Mouse (Mus musculus): ENCODE results near the gene Ripor2. TPM values are rescaled to one million over a fixed set of nuclear protein-coding genes. Genes with fewer than 3 reads are reported as not detected.

The Ripor2 gene
- total and polyA plus RNA-seq, 3 experiments = 4.7 to 8.2 (median 7.4) TPM

GRCm38 (mm10) chr13:24576338-24577119 lies 5.5 kb upstream of the Ripor2 start:
- WGBS = 50% methylated on average over 11 of the region's 11 CpGs
- Histone ChIP-seq H3K9ac (ENCODE audit: low read depth, low read length) (no peak overlapping the region), H3K27ac (no peak overlapping the region), H3K4me1 (ENCODE audit: control insufficient read depth, insufficient read depth, low read length) (peaks cover 5% of the 10 kb centered on the region), H3K4me3 (no peak overlapping the region), H3K79me2 (replicated peaks; ENCODE audit: control insufficient read depth, insufficient read depth, low read length) (no peaks in the 10 kb centered on the region), H3K36me3 (ENCODE audit: control insufficient read depth, insufficient read depth, low read length) (no peaks in the 10 kb centered on the region), H3K27me3 (ENCODE audit: control insufficient read depth, insufficient read depth, low read length) (no peaks in the 10 kb centered on the region)
- intact Hi-C loops (cut with DNase I) = no loop called here
- no peak for TF ChIP-seq EP300 (IDR thresholded peaks at IDR 0.05; ENCODE audit: insufficient read depth, low read depth, low read length)
- no peak for TF ChIP-seq POLR2A (IDR thresholded peaks at IDR 0.05; ENCODE audit: insufficient read depth, low read depth, low read length)
- TF ChIP-seq CTCF (IDR thresholded peaks at IDR 0.05) = no peak
- no peak for DNase-seq

GRCm38 (mm10) chr13:24578317-24578716 lies 3.7 kb upstream of the Ripor2 start:
- no peak overlapping the region for H3K4me3 ChIP-seq
- H3K4me1 ChIP-seq (ENCODE audit: control insufficient read depth, insufficient read depth, low read length) = peaks cover 5% of the 10 kb centered on the region
- H3K9ac ChIP-seq (ENCODE audit: low read depth, low read length) = no peak overlapping the region
- no peaks in the 10 kb centered on the region for H3K79me2 ChIP-seq (replicated peaks; ENCODE audit: control insufficient read depth, insufficient read depth, low read length)
- H3K27me3 ChIP-seq (ENCODE audit: control insufficient read depth, insufficient read depth, low read length) = no peaks in the 10 kb centered on the region
- H3K36me3 ChIP-seq (ENCODE audit: control insufficient read depth, insufficient read depth, low read length) = no peaks in the 10 kb centered on the region
- H3K27ac ChIP-seq = no peak overlapping the region
- intact Hi-C loops (cut with DNase I) = no loop called here
- TF ChIP-seq CTCF (IDR thresholded peaks at IDR 0.05) (no peak), POLR2A (IDR thresholded peaks at IDR 0.05; ENCODE audit: insufficient read depth, low read depth, low read length) (no peak), EP300 (IDR thresholded peaks at IDR 0.05; ENCODE audit: insufficient read depth, low read depth, low read length) (no peak)
- no peak for DNase-seq

- Histone ChIP-seq H3K4me1 (ENCODE audit: control insufficient read depth, insufficient read depth, low read length) (peaks cover 3% of the 10 kb centered on the region; the same call in 1 of the 2 replicates), H3K9ac (ENCODE audit: low read depth, low read length) (no peak overlapping the region), H3K27me3 (ENCODE audit: control insufficient read depth, insufficient read depth, low read length) (no peaks in the 10 kb centered on the region), H3K79me2 (replicated peaks; ENCODE audit: control insufficient read depth, insufficient read depth, low read length) (no peaks in the 10 kb centered on the region), H3K27ac (no peak overlapping the region), H3K4me3 (no peak overlapping the region), H3K36me3 (ENCODE audit: control insufficient read depth, insufficient read depth, low read length) (no peaks in the 10 kb centered on the region)
- no peak for TF ChIP-seq EP300 (IDR thresholded peaks at IDR 0.05; ENCODE audit: insufficient read depth, low read depth, low read length)
- no peak for TF ChIP-seq CTCF (IDR thresholded peaks at IDR 0.05)
- TF ChIP-seq POLR2A (IDR thresholded peaks at IDR 0.05; ENCODE audit: insufficient read depth, low read depth, low read length) = no peak
- WGBS = 74% methylated on average over 8 of the region's 8 CpGs
- no peak for DNase-seq
- intact Hi-C loops (cut with DNase I) = no loop called here
These were observed 1.2 kb upstream of the Ripor2 start for GRCm38 (mm10) chr13:24580759-24581158.

- Histone ChIP-seq H3K27ac (no peak overlapping the region), H3K9ac (ENCODE audit: low read depth, low read length) (no peak overlapping the region), H3K79me2 (replicated peaks; ENCODE audit: control insufficient read depth, insufficient read depth, low read length) (no peaks in the 10 kb centered on the region), H3K4me3 (no peak overlapping the region), H3K27me3 (ENCODE audit: control insufficient read depth, insufficient read depth, low read length) (no peaks in the 10 kb centered on the region), H3K36me3 (ENCODE audit: control insufficient read depth, insufficient read depth, low read length) (no peaks in the 10 kb centered on the region), H3K4me1 (ENCODE audit: control insufficient read depth, insufficient read depth, low read length) (no peaks in the 10 kb centered on the region; the same call in 1 of the 2 replicates)
- WGBS = 69% methylated on average over 5 of the region's 5 CpGs
- intact Hi-C loops (cut with DNase I) = no loop called here
- DNase-seq = no peak
- TF ChIP-seq POLR2A (IDR thresholded peaks at IDR 0.05; ENCODE audit: insufficient read depth, low read depth, low read length) = no peak
- no peak for TF ChIP-seq EP300 (IDR thresholded peaks at IDR 0.05; ENCODE audit: insufficient read depth, low read depth, low read length)
- TF ChIP-seq CTCF (IDR thresholded peaks at IDR 0.05) = no peak
These were observed 2.4 kb downstream of the Ripor2 start for GRCm38 (mm10) chr13:24584403-24584802.

- no peaks in the 10 kb centered on the region; the same call in 1 of the 2 replicates for H3K4me1 ChIP-seq (ENCODE audit: control insufficient read depth, insufficient read depth, low read length)
- DNase-seq = no peak
- 83% methylated on average over 6 of the region's 6 CpGs for WGBS
- no peak overlapping the region for H3K4me3 ChIP-seq
- H3K79me2 ChIP-seq (replicated peaks; ENCODE audit: control insufficient read depth, insufficient read depth, low read length) = no peaks in the 10 kb centered on the region
- no peaks in the 10 kb centered on the region for H3K27me3 ChIP-seq (ENCODE audit: control insufficient read depth, insufficient read depth, low read length)
- intact Hi-C loops (cut with DNase I) = no loop called here
- no peaks in the 10 kb centered on the region for H3K36me3 ChIP-seq (ENCODE audit: control insufficient read depth, insufficient read depth, low read length)
- H3K27ac ChIP-seq = no peak overlapping the region
- no peak overlapping the region for H3K9ac ChIP-seq (ENCODE audit: low read depth, low read length)
- TF ChIP-seq POLR2A (IDR thresholded peaks at IDR 0.05; ENCODE audit: insufficient read depth, low read depth, low read length) = no peak
- no peak for TF ChIP-seq CTCF (IDR thresholded peaks at IDR 0.05)
- TF ChIP-seq EP300 (IDR thresholded peaks at IDR 0.05; ENCODE audit: insufficient read depth, low read depth, low read length) = no peak
These were observed 2.9 kb downstream of the Ripor2 start for GRCm38 (mm10) chr13:24584841-24585240.

GRCm38 (mm10) chr13:24585369-24585768 lies 3.4 kb downstream of the Ripor2 start:
- Histone ChIP-seq H3K79me2 (replicated peaks; ENCODE audit: control insufficient read depth, insufficient read depth, low read length) (no peaks in the 10 kb centered on the region), H3K9ac (ENCODE audit: low read depth, low read length) (no peak overlapping the region), H3K36me3 (ENCODE audit: control insufficient read depth, insufficient read depth, low read length) (no peaks in the 10 kb centered on the region), H3K27me3 (ENCODE audit: control insufficient read depth, insufficient read depth, low read length) (no peaks in the 10 kb centered on the region), H3K4me3 (no peak overlapping the region), H3K27ac (no peak overlapping the region), H3K4me1 (ENCODE audit: control insufficient read depth, insufficient read depth, low read length) (no peaks in the 10 kb centered on the region; the same call in 1 of the 2 replicates)
- no peak for DNase-seq
- no peak for TF ChIP-seq EP300 (IDR thresholded peaks at IDR 0.05; ENCODE audit: insufficient read depth, low read depth, low read length)
- no peak for TF ChIP-seq CTCF (IDR thresholded peaks at IDR 0.05)
- no peak for TF ChIP-seq POLR2A (IDR thresholded peaks at IDR 0.05; ENCODE audit: insufficient read depth, low read depth, low read length)
- intact Hi-C loops (cut with DNase I) = no loop called here
- WGBS = 78% methylated on average over 9 of the region's 9 CpGs

Measured in heart, adult 2 months (tissue).